Mouse (Mus musculus) mesoderm, embryonic 11.5 days (tissue): ENCODE measurements around the gene Clasp2.
A peak's percentile ranks its signal among the peaks of the same experiment; 100 is the strongest.
"Not testable (repeated sequence)": the region's sequence is repeated elsewhere in the genome, so short reads cannot be mapped to it uniquely, and the experiment has no call there.

ENCODE experiments used
- DNase-seq: peaks from one replicate; pipeline ENCODE4 v3.0.0-alpha.2; 2012; ENCODE audit warnings: low read depth, low spot score

Gene Clasp2

DNA sequence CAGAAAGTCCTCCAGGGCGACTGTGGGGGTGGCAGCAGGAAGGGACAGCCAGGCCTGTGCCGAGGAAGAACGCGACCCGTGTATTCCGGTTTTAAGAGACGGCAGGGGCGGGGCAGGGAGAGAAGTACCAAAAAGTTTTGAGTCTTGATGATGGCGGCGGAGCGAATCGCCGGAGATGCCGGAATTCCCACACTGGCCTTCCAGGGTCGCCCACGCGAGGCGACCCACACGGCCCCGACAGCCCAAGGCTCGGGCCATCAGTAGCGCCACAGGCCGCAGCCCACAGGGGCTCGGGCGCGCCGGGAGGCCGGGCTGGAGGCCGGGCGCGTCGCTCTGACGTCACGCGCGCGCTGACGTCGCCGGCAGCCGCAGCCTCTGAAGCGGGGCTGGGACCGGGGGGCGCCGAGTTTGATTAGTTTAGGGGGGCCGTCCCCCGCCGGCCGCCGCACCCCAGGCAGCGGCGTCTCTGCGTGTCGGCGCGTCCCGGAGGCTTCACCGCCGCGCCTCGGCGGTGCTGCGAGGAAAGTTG is at the start of gene Clasp2:
Gene Clasp2 (plus strand): TSS at position 366 of the 529 bp plus-strand sequence.
- DNase-seq = peak; percentile 80

DNA sequence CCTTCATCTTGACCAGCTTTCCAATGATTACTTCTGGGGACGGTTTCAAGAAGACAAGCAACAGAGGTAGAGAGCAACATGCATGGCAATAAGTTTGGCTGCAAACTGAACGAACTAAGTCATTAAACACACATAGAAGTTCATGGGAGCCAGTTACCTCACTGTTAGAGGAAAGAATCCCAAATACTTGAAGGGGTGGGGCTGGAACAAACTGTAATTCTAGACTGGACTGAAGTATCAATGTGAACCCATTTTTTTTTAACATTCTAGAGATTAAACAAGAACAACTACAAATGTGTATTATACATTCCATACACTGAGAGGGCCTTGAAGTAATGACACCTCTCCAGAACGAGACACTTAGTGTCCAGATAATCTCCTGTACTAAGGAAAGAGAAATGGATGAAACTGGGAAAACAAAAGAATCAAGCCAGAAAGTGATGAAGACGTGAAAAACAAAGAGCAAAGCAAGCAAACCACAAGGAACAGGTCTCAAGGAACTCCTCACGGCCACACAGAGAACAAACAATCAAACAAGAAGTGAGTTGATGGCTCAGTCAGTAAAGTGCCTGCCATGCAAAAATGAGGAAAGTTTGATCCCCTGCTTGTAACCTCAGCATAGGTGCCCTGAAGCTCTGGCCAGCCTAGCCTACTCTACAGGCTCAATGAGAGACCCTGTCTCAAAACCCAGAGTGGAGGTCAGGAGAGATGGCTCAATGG is 39.7 kb upstream of the Clasp2 start:
- DNase-seq = no peak

DNA sequence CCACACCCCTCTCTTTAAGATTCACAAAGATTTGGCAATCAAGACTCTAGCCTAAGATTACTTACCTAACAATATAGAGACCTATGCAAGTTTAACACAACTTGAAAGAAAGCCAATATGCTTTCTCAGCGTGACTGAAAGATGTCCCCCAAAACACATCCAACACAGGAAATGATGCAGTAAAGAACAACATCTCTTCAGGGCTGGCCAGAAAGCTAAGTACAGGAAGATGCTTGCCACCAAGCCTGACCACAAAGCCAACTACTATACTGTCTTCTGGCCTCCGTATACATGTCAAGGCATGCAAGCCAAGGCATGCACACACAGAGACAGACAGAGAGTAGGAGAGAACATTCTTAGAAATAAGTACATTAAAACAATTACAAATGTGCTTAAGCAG is 35.2 kb upstream of the Clasp2 start:
- DNase-seq = no peak

DNA sequence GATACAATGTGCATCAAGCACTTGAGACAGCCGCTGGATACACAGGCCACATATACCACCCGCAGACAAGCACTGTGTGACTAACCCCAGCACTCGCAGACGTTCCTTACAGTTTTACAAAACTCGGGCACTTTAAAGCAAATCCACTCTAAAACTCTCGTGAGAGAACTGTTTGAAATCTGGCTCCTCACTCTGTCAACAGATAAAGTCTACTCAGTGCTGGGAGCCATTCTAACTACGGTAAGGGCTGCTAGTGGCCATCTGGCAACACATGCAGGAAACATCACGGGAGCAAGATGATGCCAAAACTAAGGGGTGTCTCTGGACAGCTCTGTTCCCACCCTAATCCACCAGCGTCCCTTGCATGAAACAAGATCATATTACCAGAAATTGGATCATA is 34.4 kb upstream of the Clasp2 start:
- DNase-seq = no peak

DNA sequence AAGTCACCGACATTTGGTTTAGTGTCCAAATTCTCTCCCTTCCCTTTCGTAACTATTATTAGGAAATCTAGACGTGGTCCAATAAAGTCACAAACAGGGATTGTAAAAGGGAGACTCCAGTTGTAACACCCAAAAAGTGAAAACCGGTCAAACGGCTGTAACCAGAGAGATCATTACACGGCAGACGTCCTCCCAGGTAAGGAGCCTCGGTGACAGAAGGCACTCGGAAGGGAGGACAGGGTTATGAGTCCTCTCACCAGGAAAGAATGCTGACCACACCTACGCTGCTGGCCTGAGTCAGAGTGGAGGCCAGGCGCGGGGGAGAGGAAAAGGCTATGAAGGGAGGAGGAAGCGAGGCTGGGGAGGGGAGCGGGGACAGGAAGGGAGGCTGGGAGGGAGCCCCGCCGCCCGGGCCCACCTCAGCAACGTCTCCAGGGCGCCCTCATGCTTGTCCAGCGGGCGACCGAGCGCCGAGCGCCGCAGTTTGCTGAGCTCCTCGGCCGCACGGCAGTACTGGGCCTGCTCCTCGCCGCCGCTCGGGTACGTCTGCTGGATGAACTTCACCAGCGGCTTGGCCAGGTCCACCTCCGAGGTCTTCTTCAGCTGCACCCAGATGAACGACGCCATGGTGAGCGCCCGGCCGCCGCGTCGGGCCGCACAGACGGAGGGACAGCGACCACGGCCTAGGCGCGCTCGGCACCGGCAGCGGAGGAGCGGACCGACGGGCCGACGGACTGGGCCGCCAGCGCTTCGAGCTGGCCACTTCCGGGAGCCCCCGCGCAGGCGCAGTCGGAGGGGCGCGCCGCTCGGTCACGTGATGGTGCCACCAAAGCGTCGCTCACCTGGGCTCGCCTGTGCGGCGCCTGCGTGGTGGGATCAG is 33.6 kb upstream of the Clasp2 start, which contains the start of gene Pdcd6ip:
Gene Pdcd6ip (minus strand): TSS at position 779 of the 880 bp plus-strand sequence.
- peak; percentile 89 for DNase-seq

DNA sequence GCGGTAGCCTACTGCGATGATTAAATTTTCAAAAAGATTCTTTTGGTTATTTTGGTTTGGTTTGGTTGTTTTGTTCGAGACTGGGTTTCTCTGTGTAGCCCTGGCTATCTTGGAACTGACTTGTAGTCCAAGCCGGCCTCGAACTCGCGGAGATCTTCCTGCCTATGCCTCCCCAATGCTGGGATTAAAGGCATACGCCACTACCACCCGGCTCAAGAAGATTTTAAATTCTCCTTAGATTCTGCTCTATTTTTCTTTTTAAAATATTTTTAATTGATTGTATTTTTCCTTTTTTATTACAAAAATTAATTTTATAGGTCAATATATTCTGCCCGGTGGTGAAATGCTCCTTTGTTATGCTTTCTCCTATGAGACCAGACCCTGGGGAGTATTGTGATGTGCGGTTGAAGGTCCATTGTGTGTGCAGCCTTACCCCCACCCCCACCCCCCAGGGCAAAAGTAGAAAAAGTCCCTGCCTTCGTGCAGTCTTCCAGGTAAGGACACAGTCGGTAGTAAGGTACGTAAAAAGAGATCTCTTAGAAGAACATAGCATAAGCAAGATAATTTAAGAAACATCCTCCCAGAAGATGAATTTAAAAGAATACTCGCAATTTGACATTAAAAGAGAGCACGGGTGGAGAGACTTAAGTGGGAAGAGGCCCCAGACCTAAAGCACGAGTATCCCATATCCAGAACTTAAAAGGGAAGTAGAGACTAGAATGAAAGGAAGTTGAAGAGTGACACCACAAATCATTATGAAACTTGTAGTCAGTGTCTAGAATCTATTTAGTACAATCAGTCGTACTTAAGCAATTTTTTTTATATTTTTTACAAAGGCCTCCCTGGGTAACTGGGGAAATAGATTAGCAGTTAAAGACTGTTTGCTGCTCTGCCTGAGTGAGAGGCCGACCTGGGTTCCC is 32.7 kb upstream of the Clasp2 start:
- no peak for DNase-seq

DNA sequence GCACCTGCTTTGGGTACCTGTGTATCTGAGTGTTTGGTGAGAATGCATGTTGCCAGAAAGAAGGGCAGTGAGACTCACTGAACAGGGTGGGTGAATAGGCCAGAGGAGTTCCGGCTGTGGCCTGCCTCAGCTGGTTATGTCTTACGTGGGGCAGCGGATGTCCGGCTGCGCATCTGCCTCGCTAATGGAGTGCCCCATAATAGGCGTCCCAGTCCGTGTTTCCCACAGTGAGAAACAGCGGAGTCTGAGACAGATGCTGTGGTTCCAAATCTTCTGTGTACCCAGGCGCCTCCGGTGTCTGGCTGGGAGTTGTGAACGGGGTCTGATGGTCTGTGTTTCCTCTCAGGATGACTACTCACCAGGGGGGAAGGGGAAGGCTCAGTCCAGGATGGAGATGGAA is 30.4 kb upstream of the Clasp2 start:
- no peak for DNase-seq

DNA sequence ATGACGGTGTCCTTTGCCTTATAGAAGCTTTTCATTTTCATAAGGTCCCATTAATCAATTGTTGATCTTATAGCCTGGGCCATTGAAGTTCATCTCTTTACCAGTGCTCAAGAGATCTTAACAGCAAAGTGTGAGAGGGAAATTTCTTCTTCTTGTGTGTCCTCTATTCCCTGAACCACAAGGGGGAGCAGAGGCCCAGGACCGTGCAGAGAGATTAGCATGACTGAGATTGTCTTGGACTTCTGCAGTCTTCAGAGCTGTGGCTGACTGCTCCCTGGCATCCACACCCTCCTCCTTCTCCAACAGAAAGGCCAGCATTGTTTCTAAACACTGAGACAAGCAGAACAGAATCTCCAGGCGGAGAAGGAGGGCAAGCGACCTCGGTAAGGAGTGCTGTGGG is 22.2 kb upstream of the Clasp2 start:
- DNase-seq = peak; percentile 34

DNA sequence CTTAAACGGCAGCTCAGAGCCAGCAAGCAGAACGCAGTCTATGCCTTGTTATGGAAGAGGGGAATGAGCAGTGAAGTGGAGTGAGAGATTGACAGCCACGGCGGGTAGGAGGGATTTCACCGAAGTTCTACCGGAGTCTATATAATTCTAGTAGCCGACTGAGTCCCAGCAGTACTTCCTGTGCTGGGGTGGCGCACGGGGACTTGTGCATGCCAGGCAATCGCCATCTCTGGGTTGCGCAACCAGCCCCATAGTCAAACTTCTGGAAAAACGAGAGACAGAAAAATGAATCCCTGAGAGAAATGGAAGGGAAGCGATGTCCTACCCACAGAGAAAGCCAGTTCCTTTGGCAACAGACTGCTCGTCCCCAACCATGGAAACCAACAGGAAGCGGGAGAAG is 16.6 kb upstream of the Clasp2 start:
- no peak for DNase-seq

DNA sequence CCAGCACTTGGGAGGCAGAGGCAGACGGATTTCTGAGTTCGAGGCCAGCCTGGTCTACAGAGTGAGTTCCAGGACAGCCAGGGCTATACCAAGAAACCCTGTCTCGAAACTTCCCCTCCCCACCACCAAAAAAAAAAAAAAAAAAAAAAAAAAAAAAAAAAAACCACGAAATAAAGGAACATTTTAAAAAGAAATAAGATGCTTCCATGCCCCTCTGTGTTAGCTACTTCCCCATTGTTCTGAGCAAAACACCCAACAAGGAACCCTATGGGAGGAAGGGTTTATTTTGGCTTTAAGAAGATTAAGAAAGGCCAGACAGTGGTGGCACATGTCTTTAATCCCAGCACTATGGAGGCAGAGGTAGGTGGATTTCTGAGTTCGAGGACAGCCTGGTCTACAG is 15.7 kb upstream of the Clasp2 start:
- not testable (repeated sequence) for DNase-seq

DNA sequence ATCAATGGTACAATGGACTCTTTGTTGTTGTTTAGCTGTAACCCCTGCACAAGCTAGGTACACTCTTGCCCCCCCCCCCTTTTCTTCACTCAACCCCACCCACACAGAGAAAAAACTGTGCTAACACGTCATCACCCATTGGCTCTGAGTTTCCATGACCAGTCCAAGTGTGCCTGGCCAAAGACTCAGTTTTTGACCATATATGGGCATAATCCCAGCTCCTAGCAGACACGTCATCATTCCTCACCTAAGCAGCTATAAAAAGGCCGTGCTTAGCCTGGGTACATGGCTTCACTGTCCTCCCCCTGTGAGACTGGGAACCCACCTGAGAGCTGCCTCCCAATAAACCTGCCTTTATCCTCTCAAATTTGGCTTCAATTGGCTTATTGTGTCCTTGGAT is 15.1 kb upstream of the Clasp2 start:
- no peak for DNase-seq

DNA sequence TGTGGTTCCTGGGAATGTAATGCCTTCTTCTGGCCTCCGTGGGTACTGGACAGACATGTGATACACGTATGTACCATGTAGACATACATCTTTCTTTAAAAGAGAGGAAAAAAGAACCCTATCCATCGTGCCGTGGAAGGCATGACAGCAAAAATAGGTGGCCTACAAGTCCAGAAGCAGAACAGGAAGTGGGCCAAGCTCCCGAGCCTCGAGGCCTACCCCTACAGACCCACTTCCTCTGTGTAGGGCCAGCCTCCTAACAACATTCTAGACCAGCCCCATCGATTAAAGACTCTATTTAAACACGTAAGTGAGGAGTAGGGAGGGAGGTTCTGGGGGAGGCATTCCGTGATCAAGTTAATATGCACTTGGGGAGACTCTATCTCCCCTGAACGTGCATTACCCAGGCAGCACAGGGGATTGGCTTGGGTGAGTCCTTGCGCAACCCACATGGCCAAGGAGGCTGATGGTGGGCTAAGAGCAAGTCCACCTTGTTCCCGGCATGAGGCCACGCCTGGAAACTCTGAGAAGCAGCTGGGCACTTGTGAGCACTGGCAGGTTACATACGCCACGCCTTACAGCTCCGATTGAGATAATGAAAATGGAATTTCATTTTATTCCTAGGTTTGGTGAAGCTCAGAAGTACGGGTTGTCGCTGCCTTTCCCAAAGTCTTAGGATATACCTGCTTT is 14.1 kb upstream of the Clasp2 start:
- DNase-seq = no peak

DNA sequence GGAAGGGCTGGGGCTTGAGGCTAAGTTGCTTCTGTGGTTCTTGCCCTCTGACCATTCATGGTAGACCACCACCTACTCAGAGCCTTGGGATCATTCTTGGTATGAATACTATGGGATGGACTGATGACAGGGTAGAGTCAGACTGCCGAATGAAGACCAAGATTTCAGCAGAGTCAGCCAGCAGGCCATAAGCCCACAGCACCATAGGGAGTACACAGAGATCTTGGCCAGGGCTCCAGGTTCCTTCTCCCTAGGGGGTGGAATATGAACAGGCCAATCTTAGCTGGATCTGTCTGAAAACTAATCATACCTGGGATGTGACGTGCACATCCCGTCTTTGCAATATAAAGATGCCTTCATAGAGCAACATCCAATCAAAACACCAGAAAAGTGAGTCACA is 9.7 kb upstream of the Clasp2 start:
- DNase-seq = no peak

DNA sequence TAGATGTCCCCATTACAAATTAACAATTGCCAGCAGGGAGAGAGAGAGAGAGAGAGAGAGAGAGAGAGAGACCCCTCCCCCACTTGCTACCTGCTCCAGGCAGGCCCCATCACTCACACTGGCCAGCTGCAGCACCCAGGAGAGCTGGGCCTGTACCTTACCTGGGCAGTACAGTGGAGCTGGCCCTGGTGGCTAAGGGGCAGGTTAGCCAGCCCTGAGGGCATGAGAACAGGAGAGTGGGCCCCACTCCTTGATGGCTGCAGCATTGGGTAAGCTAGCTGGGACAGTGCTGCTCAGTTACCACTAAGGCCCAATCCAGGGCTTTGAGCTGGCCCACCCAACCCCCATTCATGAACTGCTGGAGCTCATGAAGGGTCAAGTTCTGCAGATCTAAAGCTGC is 5.4 kb upstream of the Clasp2 start:
- no peak for DNase-seq

DNA sequence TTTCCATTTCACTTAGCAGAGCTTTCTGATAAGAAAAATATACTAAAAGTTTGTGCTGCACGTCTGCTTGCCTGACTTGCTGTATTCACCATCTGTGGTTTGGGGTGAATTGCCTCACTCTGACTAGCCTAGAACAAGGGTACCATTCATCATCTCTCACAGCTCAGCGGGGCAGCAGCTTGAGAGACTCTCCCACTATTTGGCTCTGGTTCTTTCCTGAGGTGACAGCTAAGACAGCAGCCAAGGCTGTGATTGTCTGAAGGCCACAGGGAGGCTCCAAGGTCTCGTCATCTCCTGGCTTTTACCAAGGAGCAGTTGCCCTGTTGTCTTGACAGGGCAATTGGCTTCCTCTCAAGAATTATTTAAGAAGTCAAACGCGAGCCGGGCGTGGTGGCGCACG is 3.3 kb upstream of the Clasp2 start:
- no peak for DNase-seq

DNA sequence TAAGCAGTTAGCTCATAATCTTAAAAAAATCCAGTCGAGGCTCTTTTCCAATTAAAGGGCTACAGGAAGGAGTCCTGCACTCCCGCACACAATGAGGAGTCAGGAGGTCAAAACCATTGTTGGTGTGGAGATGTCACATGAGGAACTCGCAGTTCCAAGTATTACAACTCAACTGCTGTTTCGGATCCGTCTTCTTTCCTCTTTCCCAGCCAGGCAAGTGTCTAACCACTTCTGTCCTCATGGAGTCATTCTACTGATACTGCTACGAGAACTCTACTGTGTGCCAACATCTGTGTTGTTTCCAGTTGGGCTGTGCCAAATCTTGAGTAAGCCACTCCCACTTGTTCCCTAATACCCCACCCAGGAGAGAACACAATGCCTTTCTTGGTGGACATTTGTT is 2.3 kb upstream of the Clasp2 start:
- no peak for DNase-seq

DNA sequence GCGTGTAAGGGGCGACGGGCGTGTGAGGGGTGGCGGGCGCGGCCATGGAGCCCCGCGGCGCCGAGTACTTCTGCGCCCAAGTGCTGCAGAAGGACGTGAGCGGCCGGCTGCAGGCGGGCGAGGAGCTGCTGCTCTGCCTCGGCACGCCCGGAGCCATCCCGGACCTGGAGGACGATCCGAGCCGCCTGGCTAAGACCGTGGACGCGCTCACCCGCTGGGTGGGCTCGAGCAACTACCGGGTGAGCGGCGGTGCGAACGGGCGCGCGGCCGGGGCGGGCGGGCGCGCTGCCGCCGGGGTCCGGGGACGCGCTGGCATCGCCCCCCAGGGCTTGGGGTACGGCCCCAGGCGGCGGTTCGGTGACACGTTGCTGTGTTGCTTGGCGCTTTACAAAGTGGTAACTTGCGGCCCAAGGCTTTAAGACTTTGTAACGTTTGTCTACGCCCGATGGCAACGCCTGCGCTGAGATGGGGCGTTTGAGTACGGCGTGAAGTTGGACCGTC is 414 bp downstream of the Clasp2 start:
- DNase-seq = peak; percentile 60

DNA sequence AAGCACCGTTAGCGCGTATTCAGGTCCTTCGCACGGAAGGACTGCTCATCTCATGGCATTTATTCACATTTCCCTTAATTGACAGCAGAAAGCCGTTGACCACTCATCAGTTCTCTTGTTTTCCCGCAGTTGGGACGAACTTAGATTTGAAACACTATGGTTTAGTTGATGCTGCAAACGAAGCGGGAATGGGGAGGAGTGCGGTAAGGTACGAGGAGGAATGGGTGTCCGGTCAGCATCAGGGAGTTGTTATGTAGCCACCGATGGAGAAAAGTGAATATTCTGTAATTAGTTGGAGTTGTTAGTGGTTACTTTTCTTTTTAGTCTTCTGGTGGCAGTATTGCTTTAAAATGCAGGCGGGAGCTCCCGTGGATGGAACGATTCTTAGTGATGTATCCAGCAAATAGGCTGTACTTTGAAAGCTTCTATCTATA is 1.1 kb downstream of the Clasp2 start:
- no peak for DNase-seq

DNA sequence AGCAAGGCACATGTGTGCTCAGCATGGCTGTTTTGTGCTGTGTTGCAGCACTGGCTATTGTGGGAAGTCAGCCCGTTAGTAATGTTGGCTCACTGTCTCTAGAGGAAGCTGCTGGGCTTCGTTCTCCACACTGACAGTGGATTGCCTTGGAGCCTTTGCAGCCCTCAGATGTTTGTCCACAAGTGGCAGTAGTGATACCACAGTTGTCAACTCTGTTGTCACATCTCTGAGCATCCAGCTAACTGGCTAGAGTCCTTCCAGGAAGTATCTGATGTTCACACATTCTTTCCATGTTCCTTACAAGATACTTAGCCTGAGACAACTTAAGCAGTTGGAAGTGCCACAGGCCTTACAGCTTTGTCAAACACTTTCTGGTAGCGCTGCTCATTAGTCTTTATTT is 2.0 kb downstream of the Clasp2 start:
- DNase-seq = no peak

DNA sequence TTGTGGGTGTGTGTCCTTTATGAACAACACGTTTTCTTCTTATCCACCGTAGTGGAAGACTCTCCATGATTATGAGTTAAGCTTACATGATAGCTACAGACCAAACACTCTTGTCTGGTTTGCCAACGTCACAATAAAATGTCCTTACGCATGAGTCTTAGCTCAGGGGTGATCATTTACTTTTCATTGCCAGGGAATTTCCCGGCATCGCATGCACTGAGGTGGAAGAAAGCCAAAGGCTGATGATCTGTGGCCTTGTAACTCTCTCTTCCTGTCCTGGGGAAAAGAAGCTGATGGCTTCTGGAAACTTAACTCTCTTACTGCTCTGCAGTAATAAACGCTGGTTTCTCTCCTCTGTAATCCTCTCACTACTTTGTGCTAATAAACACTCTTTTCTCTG is 8.1 kb downstream of the Clasp2 start:
- no peak for DNase-seq
